Mouse (Mus musculus): Measurements from ENCODE around the gene Grxcr1. TPM values are rescaled to one million over a fixed set of nuclear protein-coding genes. Genes with fewer than 3 reads are reported as not detected.

Grxcr1 gene
- polyA plus RNA-seq, 1 experiment from 2014 or later = not detected

- no peaks in the 10 kb centered on the region for H3K79me2 ChIP-seq (ENCODE audit: inconsistent target)
- peak overlapping the region; percentile 37 for H3K27ac ChIP-seq
- WGBS (ENCODE audit: missing documents) = 1% methylated on average over 4 of the region's 4 CpGs
- H3K36me3 ChIP-seq (ENCODE audit: inconsistent target) = no peaks in the 10 kb centered on the region
- no peak overlapping the region for H3K4me3 ChIP-seq (ENCODE audit: inconsistent target)
Observed at GRCm38 (mm10) chr5:68049536-68049935, 17.9 kb downstream of the Grxcr1 start.

DNA sequence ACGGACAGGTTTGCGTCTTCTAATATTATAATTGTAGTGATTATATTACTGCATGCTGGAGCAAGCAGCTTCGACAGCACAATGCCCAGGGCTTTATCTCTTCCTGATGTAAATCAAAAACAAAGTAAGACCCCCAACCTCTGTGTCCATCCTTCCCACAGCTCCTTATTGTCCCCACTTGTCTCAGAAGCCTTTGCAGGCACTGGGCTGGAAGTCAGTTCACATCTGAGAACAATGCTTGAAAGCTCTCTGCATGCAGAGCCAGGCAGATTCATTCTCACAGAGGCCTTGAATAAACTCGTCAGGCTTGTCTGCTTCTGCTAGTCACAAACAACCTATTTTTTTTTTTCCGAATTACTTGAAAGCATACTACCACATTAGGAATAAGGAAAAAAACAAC, 19.5 kb downstream of the Grxcr1 start:
- H3K79me2 ChIP-seq (ENCODE audit: inconsistent target) = no peaks in the 10 kb centered on the region
- no peak overlapping the region for H3K27ac ChIP-seq
- WGBS (ENCODE audit: missing documents) = 97% methylated on average over 5 of the region's 5 CpGs
- no peak overlapping the region for H3K4me3 ChIP-seq (ENCODE audit: inconsistent target)
- no peaks in the 10 kb centered on the region for H3K36me3 ChIP-seq (ENCODE audit: inconsistent target)

- Histone ChIP-seq H3K4me3 (ENCODE audit: inconsistent target) (no peak overlapping the region), H3K27ac (no peak overlapping the region), H3K36me3 (ENCODE audit: inconsistent target) (no peaks in the 10 kb centered on the region), H3K79me2 (ENCODE audit: inconsistent target) (no peaks in the 10 kb centered on the region)
- 55% methylated on average over 2 of the region's 3 CpGs for WGBS (ENCODE audit: missing documents)
Observed at GRCm38 (mm10) chr5:68057574-68057973, 25.9 kb downstream of the Grxcr1 start.

DNA sequence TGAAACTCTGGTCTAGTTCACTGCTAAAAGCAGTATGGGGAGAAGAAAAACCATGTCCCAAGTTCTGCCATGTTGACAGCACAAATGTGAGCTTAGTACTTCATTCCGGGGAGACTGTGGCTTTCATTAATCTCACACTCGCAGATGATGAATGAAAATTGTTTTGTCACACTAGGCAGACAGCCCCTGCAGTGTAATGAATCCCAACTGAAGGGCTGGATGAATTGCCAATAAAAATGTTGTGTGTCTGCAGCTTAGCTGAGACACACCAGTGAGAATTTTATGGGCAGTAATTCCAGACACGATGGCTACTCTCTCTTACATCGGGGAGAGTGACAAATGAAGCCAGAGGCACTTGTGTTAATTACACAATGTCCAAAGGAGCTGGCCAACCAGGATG, 37.1 kb downstream of the Grxcr1 start:
- H3K79me2 ChIP-seq (ENCODE audit: inconsistent target) = no peaks in the 10 kb centered on the region
- H3K27ac ChIP-seq = no peak overlapping the region
- H3K36me3 ChIP-seq (ENCODE audit: inconsistent target) = no peaks in the 10 kb centered on the region
- H3K4me3 ChIP-seq (ENCODE audit: inconsistent target) = no peak overlapping the region
- 81% methylated on average over 4 of the region's 4 CpGs for WGBS (ENCODE audit: missing documents)

GRCm38 (mm10) chr5:68070308-68070707, 38.7 kb downstream of the Grxcr1 start:
- no peak overlapping the region for H3K4me3 ChIP-seq (ENCODE audit: inconsistent target)
- WGBS (ENCODE audit: missing documents) = 97% methylated on average over 3 of the region's 3 CpGs
- no peak overlapping the region for H3K27ac ChIP-seq
- no peaks in the 10 kb centered on the region for H3K79me2 ChIP-seq (ENCODE audit: inconsistent target)
- H3K36me3 ChIP-seq (ENCODE audit: inconsistent target) = no peaks in the 10 kb centered on the region

DNA sequence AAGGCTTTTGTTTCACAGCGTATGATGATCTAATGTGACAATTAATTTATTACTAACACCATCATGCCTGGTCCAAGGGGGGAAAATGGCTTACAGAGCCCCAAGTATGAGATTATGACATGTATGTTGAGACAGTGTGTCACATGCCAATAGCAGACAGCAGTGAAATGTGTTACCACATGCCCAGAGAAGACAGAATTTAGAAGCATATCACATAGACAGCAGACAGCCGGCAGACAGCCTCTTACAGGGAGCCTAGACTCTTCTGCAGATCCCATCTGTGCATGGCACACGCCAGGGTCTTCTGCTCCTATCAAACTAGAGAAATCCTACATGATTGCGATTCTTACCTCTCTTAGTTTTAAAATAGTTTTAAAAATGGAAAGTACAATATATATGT, 40.2 kb downstream of the Grxcr1 start:
- Histone ChIP-seq H3K36me3 (ENCODE audit: inconsistent target) (no peaks in the 10 kb centered on the region), H3K27ac (no peak overlapping the region), H3K79me2 (ENCODE audit: inconsistent target) (no peaks in the 10 kb centered on the region), H3K4me3 (ENCODE audit: inconsistent target) (no peak overlapping the region)
- WGBS (ENCODE audit: missing documents) = 96% methylated on average over 4 of the region's 4 CpGs

DNA sequence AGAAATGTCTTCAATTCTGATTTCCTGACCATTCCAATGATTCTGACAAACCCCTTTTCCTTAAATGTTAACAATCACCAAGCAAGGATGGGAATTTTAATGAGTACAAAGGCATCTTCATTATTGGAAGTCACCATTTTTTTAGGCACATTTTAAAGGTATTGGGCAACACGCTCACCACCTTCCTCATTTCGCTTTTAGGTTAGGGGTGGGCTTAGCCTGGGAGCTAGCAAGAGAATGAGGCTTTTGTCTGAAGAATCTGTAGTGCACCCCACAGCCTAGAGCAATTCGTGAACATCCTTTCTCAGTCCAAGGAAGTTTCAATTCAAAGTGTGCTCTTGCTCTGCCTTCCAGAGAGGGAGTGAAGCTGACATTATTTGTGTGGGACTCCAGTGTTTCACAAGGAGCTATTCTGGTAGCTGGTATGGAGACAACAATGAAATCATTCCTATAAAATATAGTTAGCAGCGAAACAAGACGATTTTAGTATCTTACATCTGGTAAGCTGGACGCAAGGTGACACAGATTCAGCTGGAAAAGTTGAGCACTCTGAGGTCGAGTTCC, 55.0 kb downstream of the Grxcr1 start:
- WGBS (ENCODE audit: missing documents) = 64% methylated on average over 7 of the region's 7 CpGs
- H3K27ac ChIP-seq = no peak overlapping the region
- H3K79me2 ChIP-seq (ENCODE audit: inconsistent target) = no peaks in the 10 kb centered on the region
- no peaks in the 10 kb centered on the region for H3K36me3 ChIP-seq (ENCODE audit: inconsistent target)
- no peak overlapping the region for H3K4me3 ChIP-seq (ENCODE audit: inconsistent target)

DNA sequence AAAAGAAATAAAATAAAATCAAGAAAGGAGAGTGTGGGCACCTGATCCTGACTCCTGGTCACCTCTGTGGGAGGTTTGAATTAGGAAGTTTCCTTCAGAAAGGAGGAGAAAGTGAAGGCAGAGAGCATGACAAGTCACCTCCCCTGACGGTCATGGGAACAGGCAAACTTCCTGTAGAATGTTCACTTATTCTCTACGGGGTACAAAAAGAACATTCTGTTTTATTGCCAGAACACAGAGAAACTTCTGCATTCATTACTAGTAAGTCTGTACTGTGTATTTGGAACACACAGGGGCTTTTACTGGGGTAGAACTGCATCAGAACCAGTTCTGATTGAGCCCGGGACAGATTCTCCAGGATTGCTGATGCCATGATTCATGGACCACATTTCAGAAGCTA, 55.5 kb downstream of the Grxcr1 start:
- Histone ChIP-seq H3K4me3 (ENCODE audit: inconsistent target) (no peak overlapping the region), H3K36me3 (ENCODE audit: inconsistent target) (no peaks in the 10 kb centered on the region), H3K79me2 (ENCODE audit: inconsistent target) (no peaks in the 10 kb centered on the region), H3K27ac (no peak overlapping the region)
- whole genome bisulfite sequencing (ENCODE audit: missing documents) = 50% methylated on average over 3 of the region's 3 CpGs

DNA sequence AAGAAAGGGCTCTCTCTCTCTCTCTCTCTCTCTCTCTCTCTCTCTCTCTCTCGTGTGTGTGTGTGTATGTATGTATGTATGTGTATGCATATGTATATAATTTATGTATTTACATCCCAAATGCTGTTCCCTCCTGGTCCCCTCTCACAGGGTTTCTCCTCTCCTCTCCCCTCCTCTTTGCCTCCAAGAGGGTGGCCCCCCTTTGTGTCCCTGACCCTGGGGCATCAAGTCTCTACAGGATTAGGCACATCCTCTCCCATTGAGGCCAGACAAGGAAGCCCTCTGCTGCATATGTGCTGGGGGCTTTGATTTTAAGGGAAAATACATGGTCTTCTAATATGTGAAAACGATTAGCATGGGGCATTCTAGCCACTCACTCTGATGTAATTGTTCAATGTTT, 61.5 kb downstream of the Grxcr1 start:
- Histone ChIP-seq H3K36me3 (ENCODE audit: inconsistent target) (no peaks in the 10 kb centered on the region), H3K4me3 (ENCODE audit: inconsistent target) (no peak overlapping the region), H3K79me2 (ENCODE audit: inconsistent target) (no peaks in the 10 kb centered on the region), H3K27ac (no peak overlapping the region)
- WGBS (ENCODE audit: missing documents) = 82% methylated on average over 1 of the region's 2 CpGs

DNA sequence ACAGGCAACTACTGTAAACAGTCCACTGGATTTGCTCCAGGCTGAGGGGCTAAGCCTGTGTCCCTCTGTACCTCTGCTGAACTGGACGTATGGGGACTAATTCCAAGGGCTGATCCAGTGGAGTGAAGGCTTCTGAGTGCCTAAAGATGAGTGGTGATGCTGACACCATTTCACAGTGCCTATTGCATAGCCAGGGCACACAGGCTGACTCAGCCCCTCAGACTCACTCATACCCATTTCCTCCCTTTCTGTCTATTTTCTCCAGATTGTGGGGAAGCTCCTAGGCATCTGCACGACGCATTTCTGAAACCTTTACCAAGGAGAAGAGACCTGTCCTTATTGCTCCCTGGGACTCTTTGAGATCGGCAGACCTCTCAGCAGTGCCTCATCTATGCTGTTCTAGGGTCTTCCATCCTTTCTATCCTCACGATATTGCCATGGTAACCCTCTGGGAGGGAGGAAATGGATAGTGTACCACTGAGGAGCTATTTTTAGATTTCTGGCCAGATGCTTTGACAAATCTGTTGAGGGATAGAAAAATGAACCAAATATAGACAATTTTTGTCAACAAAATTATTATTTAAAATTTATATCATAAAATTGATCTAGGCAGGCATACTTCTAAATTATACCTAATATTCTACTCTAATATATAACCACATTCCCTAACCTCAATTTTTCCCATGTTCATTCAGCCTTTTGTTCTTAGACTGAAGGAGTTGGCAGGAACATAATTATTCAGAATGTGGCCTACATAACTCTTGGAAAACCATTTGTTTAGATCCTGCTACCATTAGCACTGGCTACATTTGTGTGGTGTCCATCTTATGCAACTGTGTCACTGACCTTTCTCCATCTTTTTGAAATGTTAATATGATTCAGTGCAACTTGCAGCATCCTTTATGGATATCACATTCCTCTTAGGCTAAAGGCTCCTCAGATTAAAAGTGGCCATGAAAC, 66.3 kb downstream of the Grxcr1 start:
- Histone ChIP-seq H3K27ac (no peak overlapping the region), H3K4me3 (ENCODE audit: inconsistent target) (no peak overlapping the region), H3K79me2 (ENCODE audit: inconsistent target) (no peaks in the 10 kb centered on the region), H3K36me3 (ENCODE audit: inconsistent target) (no peaks in the 10 kb centered on the region)
- 82% methylated on average over 5 of the region's 5 CpGs for WGBS (ENCODE audit: missing documents)

DNA sequence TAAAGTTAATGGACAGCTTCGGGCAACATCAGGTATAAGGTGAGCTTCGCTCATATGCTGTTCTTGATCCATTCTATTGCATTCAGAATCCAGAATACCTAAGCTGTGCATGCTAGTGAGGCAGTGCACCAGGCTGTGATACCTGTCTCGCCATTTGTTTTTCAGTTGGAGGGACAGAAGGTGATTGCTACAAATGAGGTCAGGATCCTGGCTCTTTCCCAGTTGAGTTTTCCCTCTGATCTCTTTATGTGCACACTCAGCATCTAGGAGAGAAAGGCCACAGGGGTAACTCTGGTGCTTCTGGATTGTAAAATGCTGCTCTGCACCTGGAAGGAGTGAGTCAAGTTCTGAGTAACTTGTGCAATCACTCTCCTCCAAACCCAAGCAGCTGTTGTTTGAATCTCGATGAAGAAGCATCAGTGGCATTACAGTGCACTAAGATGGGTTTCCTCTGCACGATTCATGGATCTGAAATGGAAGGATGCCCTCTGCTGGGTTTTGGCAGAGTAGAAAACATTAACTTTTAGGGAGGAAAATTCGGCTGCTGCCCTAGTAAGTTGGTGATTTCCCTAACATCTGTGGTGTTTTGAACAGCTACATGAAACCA, 80.9 kb downstream of the Grxcr1 start:
- Histone ChIP-seq H3K4me3 (ENCODE audit: inconsistent target) (no peak overlapping the region), H3K27ac (no peak overlapping the region), H3K79me2 (ENCODE audit: inconsistent target) (no peaks in the 10 kb centered on the region), H3K36me3 (ENCODE audit: inconsistent target) (no peaks in the 10 kb centered on the region)
- 60% methylated on average over 6 of the region's 6 CpGs for WGBS (ENCODE audit: missing documents)

DNA sequence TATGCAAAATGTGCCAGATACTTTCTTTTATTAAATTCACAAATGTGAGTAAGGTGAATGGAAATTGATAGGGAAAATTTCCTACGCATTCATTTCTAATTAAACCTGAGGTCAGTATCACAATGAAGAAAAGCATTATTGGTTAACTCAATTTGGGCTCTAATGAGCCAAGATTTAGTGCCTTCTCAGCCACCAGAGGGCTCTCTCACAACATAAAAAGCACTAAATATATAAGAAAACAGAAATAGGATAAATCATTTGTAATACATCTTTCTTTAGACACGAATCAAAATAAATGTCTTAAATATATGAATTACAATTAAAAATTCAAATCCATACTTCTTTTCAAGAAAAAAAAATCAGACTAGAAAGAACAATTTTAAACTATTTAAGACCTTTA, 89.2 kb downstream of the Grxcr1 start:
- 40% methylated on average over 2 of the region's 2 CpGs for WGBS (ENCODE audit: missing documents)
- no peak overlapping the region for H3K27ac ChIP-seq
- H3K36me3 ChIP-seq (ENCODE audit: inconsistent target) = no peaks in the 10 kb centered on the region
- H3K4me3 ChIP-seq (ENCODE audit: inconsistent target) = no peak overlapping the region
- H3K79me2 ChIP-seq (ENCODE audit: inconsistent target) = no peaks in the 10 kb centered on the region

DNA sequence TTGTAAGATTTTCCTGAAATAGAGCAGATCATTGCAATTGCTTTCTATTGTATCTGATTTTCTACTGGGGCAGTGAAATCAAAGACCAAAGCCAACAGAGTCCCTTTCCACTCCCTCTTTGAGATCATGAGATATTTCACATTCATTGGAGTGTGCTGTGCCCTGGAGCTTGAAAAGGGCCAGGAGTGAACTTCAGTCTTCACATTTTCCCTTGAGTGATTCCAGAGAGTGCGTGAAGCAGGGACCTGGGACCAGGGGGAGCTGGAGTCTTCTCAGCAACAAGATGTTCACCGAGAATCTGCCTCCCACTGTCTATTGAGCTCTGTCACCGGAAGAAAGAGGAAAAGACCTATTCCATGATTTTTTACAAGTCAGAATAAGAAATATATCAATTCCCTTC, 91.2 kb downstream of the Grxcr1 start:
- Histone ChIP-seq H3K36me3 (ENCODE audit: inconsistent target) (no peaks in the 10 kb centered on the region), H3K27ac (no peak overlapping the region), H3K4me3 (ENCODE audit: inconsistent target) (no peak overlapping the region), H3K79me2 (ENCODE audit: inconsistent target) (no peaks in the 10 kb centered on the region)
- WGBS (ENCODE audit: missing documents) = 91% methylated on average over 3 of the region's 3 CpGs

- no peak overlapping the region for H3K4me3 ChIP-seq (ENCODE audit: inconsistent target)
- H3K36me3 ChIP-seq (ENCODE audit: inconsistent target) = no peaks in the 10 kb centered on the region
- H3K27ac ChIP-seq = no peak overlapping the region
- no peaks in the 10 kb centered on the region for H3K79me2 ChIP-seq (ENCODE audit: inconsistent target)
- 94% methylated on average over 1 of the region's 1 CpGs for whole genome bisulfite sequencing (ENCODE audit: missing documents)
Observed at GRCm38 (mm10) chr5:68125478-68125877, 93.8 kb downstream of the Grxcr1 start.

DNA sequence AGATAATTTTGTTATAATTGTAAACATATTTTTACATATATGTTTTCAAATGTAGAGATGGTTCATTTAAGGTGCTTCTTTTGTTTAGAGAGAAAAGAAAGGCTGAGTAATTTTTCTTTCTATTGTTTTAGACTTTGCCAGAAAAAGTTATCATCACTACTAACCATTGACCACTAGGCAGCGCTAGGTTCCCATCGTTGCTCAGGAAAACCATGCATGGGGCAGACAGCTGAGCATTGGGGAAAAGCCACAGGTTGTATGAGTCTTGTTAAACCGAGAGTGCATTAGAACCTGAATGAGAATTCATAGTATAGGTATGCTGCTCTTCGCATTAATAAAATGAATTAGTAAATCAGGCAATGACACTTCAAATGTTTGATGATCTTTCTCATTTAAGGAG, 96.8 kb downstream of the Grxcr1 start:
- no peaks in the 10 kb centered on the region for H3K79me2 ChIP-seq (ENCODE audit: inconsistent target)
- WGBS (ENCODE audit: missing documents) = 18% methylated on average over 4 of the region's 4 CpGs
- no peaks in the 10 kb centered on the region for H3K36me3 ChIP-seq (ENCODE audit: inconsistent target)
- H3K27ac ChIP-seq = no peak overlapping the region
- H3K4me3 ChIP-seq (ENCODE audit: inconsistent target) = no peak overlapping the region
